Mouse (Mus musculus): ENCODE results near the gene Gm2832.
"Not testable (repeated sequence)": the region's sequence is repeated elsewhere in the genome, so short reads cannot be mapped to it uniquely, and the experiment has no call there.

DNA sequence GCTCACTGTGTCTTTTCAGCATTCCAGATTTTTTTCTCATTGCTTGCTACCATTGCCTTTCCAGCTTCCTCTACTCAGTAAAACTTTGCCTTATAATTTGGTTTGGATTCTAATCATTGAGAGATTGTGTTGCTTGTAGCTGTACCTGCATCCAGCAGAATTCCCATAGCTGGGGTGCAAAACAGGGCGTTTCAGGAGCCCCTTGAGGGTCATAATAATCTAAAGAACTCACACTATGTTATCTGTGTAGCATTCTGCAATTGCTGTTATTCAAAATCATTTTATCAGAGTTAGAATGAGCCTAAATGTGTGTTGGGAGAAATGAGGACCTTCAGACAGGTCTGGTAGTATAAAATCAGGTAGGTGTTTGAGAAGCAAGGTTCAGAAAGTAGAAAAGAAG lies 7.4 kb downstream of the Gm2832 start:
- not testable (repeated sequence) for TF ChIP-seq CTCF, EP300 (IDR thresholded peaks at IDR 0.05; ENCODE audit: low read depth)

Data from liver, postnatal 0 days (tissue).